Mouse (Mus musculus) kidney, adult 2 months (tissue): ENCODE data around the gene Gsg1.

Source experiments
- CTCF ChIP-seq: fragments of 200-500 bp; conservative IDR thresholded peaks from 2 replicates; pipeline ENCODE4 v1.5.1; 2011; ENCODE audit warnings: low read depth, mild to moderate bottlenecking, control low read depth, low read length, moderate library complexity, mixed read lengths; ENCODE audit not compliant: insufficient read depth, insufficient read length
- POLR2A ChIP-seq: fragments of 200-500 bp; IDR thresholded peaks from one replicate; pipeline ENCODE4 v1.6.1; 2011; ENCODE audit warnings: low read depth, low read length, control low read depth

DNA sequence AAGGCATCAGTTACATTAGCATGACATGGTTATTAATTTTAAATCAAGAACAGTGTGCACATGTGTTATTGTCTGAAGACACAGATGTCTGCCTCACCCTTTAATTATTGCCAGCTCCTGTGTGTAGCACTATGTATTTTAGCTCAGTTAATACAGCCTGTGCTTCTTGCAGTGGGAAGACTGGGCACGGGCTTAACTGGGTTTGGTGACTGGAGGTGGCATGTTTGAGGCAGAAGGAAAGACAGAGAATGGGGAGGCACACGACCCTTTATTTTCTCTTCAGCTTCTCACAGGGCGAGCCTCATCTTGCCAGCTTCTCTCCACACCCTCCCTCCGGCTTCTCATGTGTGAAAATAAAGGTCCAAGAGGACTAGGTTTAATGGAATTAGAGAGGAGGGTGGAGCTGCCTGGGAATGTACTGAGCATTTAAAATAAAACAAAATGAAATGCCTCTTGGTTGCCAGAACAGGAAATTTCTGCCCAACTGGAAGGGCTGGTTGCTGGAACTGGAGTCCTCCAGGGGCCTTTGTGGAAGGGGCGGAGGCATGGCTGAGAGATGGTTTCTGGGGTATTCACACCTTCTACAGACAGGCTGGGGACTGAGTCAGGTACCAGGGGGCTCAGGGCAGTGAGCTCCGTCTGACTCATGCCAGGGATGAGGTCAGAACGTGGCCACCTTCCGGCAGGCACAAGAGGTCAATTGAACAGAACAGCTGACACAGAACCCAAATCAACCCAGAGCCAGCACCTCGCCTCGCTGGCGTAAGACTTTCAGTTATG, 41.1 kb upstream of the Gsg1 start:
- TF ChIP-seq POLR2A (no peak), CTCF (no peak)
